Mouse (Mus musculus): ENCODE data around the gene Mpped2. TPM values are rescaled to one million over a fixed set of nuclear protein-coding genes. Genes with fewer than 3 reads are reported as not detected.

The Mpped2 gene
- 91.9 and 92.9 TPM in 2 replicates for polyA plus RNA-seq (2016; fragmentation: Nextera tagmentation; extraction: Ambion mirVana)

- under 1% methylated on average over 56 of the region's 56 CpGs for WGBS
- Histone ChIP-seq H3K36me3 (replicated peaks) (no peaks in the 10 kb centered on the region), H3K9me3 (no peaks in the 10 kb centered on the region), H3K27me3 (replicated peaks; ENCODE audit: low read depth, poor library complexity, severe bottlenecking) (peaks cover 36% of the 10 kb centered on the region), H3K4me1 (peaks cover 49% of the 10 kb centered on the region), H3K27ac (replicated peaks) (peak within 1 kb of the TSS; percentile 98), H3K4me3 (peak within 1 kb of the TSS; percentile 83)
- DNase-seq (ENCODE audit: low spot score): peak; percentile 90
Measured at GRCm38 (mm10) chr2:106692783-106693701, at the start of gene Mpped2. TSS of gene Mpped2 (plus strand) at chr2:106693269.

- Histone ChIP-seq H3K27me3 (replicated peaks; ENCODE audit: low read depth, poor library complexity, severe bottlenecking) (no peaks in the 10 kb centered on the region), H3K4me3 (no peak overlapping the region), H3K9me3 (no peaks in the 10 kb centered on the region), H3K4me1 (peaks cover 23% of the 10 kb centered on the region), H3K36me3 (replicated peaks) (no peaks in the 10 kb centered on the region), H3K27ac (replicated peaks) (no peak overlapping the region)
- WGBS: 95% methylated on average over 3 of the region's 3 CpGs
- DNase-seq (ENCODE audit: low spot score): no peak
Measured at GRCm38 (mm10) chr2:106644782-106645181, 48.3 kb upstream of the Mpped2 start.

- Histone ChIP-seq H3K27ac (replicated peaks) (peak overlapping the region; percentile 82), H3K4me3 (peak overlapping the region; percentile 54), H3K4me1 (peaks cover 38% of the 10 kb centered on the region), H3K36me3 (replicated peaks) (no peaks in the 10 kb centered on the region), H3K9me3 (no peaks in the 10 kb centered on the region), H3K27me3 (replicated peaks; ENCODE audit: low read depth, poor library complexity, severe bottlenecking) (no peaks in the 10 kb centered on the region)
- peak; percentile 91 for DNase-seq (ENCODE audit: low spot score)
- 6% methylated on average over 25 of the region's 25 CpGs for WGBS
Measured at GRCm38 (mm10) chr2:106649686-106650570, 43.1 kb upstream of the Mpped2 start.

GRCm38 (mm10) chr2:106652151-106652550 lies 40.9 kb upstream of the Mpped2 start:
- H3K27me3 ChIP-seq (replicated peaks; ENCODE audit: low read depth, poor library complexity, severe bottlenecking): peaks cover 12% of the 10 kb centered on the region; the same call in 1 of the 2 replicates
- H3K4me1 ChIP-seq: peaks cover 43% of the 10 kb centered on the region
- H3K27ac ChIP-seq (replicated peaks): no peak overlapping the region
- DNase-seq (ENCODE audit: low spot score): no peak
- WGBS: 85% methylated on average over 8 of the region's 8 CpGs
- no peaks in the 10 kb centered on the region for H3K36me3 ChIP-seq (replicated peaks)
- no peak overlapping the region for H3K4me3 ChIP-seq
- H3K9me3 ChIP-seq: no peaks in the 10 kb centered on the region

- Histone ChIP-seq H3K27me3 (replicated peaks; ENCODE audit: low read depth, poor library complexity, severe bottlenecking) (peaks cover 14% of the 10 kb centered on the region; the same call in 1 of the 2 replicates), H3K4me3 (no peak overlapping the region), H3K4me1 (peaks cover 42% of the 10 kb centered on the region), H3K27ac (replicated peaks) (no peak overlapping the region), H3K9me3 (no peaks in the 10 kb centered on the region), H3K36me3 (replicated peaks) (no peaks in the 10 kb centered on the region)
- WGBS: 85% methylated on average over 4 of the region's 4 CpGs
- DNase-seq (ENCODE audit: low spot score): no peak
Measured at GRCm38 (mm10) chr2:106652741-106653140, 40.3 kb upstream of the Mpped2 start.

- Histone ChIP-seq H3K36me3 (replicated peaks) (no peaks in the 10 kb centered on the region), H3K27me3 (replicated peaks; ENCODE audit: low read depth, poor library complexity, severe bottlenecking) (peaks cover 14% of the 10 kb centered on the region; the same call in 1 of the 2 replicates), H3K4me3 (no peak overlapping the region), H3K4me1 (peaks cover 40% of the 10 kb centered on the region), H3K27ac (replicated peaks) (no peak overlapping the region), H3K9me3 (no peaks in the 10 kb centered on the region)
- WGBS: 96% methylated on average over 4 of the region's 4 CpGs
- no peak for DNase-seq (ENCODE audit: low spot score)
Measured at GRCm38 (mm10) chr2:106653261-106653660, 39.8 kb upstream of the Mpped2 start.

- Histone ChIP-seq H3K4me3 (no peak overlapping the region), H3K27me3 (replicated peaks; ENCODE audit: low read depth, poor library complexity, severe bottlenecking) (peaks cover 14% of the 10 kb centered on the region; the same call in 1 of the 2 replicates), H3K9me3 (no peaks in the 10 kb centered on the region), H3K36me3 (replicated peaks) (no peaks in the 10 kb centered on the region), H3K4me1 (peaks cover 25% of the 10 kb centered on the region), H3K27ac (replicated peaks) (no peak overlapping the region)
- WGBS: 73% methylated on average over 4 of the region's 4 CpGs
- no peak for DNase-seq (ENCODE audit: low spot score)
Measured at GRCm38 (mm10) chr2:106655271-106655670, 37.8 kb upstream of the Mpped2 start.

GRCm38 (mm10) chr2:106665271-106665670 lies 27.8 kb upstream of the Mpped2 start:
- no peak overlapping the region for H3K4me3 ChIP-seq
- no peaks in the 10 kb centered on the region for H3K9me3 ChIP-seq
- WGBS: 52% methylated on average over 11 of the region's 11 CpGs
- H3K4me1 ChIP-seq: peaks cover 26% of the 10 kb centered on the region; the same call in 1 of the 2 replicates
- H3K27ac ChIP-seq (replicated peaks): no peak overlapping the region
- H3K27me3 ChIP-seq (replicated peaks; ENCODE audit: low read depth, poor library complexity, severe bottlenecking): peaks cover 3% of the 10 kb centered on the region; the same call in 1 of the 2 replicates
- no peak for DNase-seq (ENCODE audit: low spot score)
- no peaks in the 10 kb centered on the region for H3K36me3 ChIP-seq (replicated peaks)

GRCm38 (mm10) chr2:106674319-106674718 lies 18.8 kb upstream of the Mpped2 start:
- Histone ChIP-seq H3K9me3 (no peaks in the 10 kb centered on the region), H3K4me3 (no peak overlapping the region), H3K27ac (replicated peaks) (no peak overlapping the region), H3K36me3 (replicated peaks) (no peaks in the 10 kb centered on the region), H3K27me3 (replicated peaks; ENCODE audit: low read depth, poor library complexity, severe bottlenecking) (no peaks in the 10 kb centered on the region), H3K4me1 (peaks cover 15% of the 10 kb centered on the region)
- WGBS: 84% methylated on average over 8 of the region's 8 CpGs
- no peak for DNase-seq (ENCODE audit: low spot score)

- Histone ChIP-seq H3K27ac (replicated peaks) (no peak overlapping the region), H3K4me1 (peaks cover 30% of the 10 kb centered on the region), H3K27me3 (replicated peaks; ENCODE audit: low read depth, poor library complexity, severe bottlenecking) (no peaks in the 10 kb centered on the region), H3K4me3 (no peak overlapping the region), H3K36me3 (replicated peaks) (no peaks in the 10 kb centered on the region), H3K9me3 (no peaks in the 10 kb centered on the region)
- 66% methylated on average over 2 of the region's 2 CpGs for WGBS
- no peak for DNase-seq (ENCODE audit: low spot score)
Measured at GRCm38 (mm10) chr2:106677449-106677848, 15.6 kb upstream of the Mpped2 start.

GRCm38 (mm10) chr2:106679720-106680455 lies 13.2 kb upstream of the Mpped2 start:
- WGBS: 69% methylated on average over 5 of the region's 5 CpGs
- no peaks in the 10 kb centered on the region for H3K9me3 ChIP-seq
- DNase-seq (ENCODE audit: low spot score): peak; percentile 36
- H3K4me3 ChIP-seq: no peak overlapping the region
- no peaks in the 10 kb centered on the region for H3K27me3 ChIP-seq (replicated peaks; ENCODE audit: low read depth, poor library complexity, severe bottlenecking)
- H3K27ac ChIP-seq (replicated peaks): 0 out of 2 replicates have a peak overlapping the region, but pooled peaks have one; percentile 35
- H3K36me3 ChIP-seq (replicated peaks): no peaks in the 10 kb centered on the region
- H3K4me1 ChIP-seq: peaks cover 41% of the 10 kb centered on the region
